Mouse (Mus musculus): ENCODE data around the gene Ankrd34a.

Ankrd34a gene

DNA sequence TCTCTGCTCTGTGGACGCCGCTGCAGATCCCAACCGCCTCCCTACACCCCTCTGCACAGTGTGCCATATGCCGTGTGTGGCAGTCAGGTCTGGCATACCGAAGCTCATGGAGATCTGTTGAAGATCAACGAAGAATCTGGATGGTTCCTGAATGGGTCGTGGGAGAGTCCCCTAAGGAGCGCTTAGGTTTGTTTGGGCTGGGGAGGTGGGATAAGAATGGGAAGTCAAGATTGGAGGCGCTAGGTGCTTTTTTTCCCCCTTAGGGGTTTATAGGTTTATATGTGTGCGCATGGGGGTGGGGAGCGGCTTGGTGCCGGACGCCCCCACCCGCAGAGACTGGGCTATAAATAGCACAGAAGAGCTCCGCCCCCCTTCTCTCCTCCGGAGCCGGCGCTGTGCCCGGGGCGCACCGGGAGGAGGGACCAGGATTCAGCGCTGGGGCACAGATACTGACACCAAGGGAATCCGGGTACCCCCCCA is at the start of gene Ankrd34a:
Gene Ankrd34a (plus strand): TSS at position 409 of the 480 bp plus-strand sequence.
- DNase-seq (ENCODE audit: extremely low spot score), result no peak

GRCm38 (mm10) chr3:96546880-96547279 is 49.6 kb upstream of the Ankrd34a start:
- DNase-seq (ENCODE audit: extremely low spot score), result no peak

GRCm38 (mm10) chr3:96547389-96547960 is 49.0 kb upstream of the Ankrd34a start:
- peak; percentile 72 for DNase-seq (ENCODE audit: extremely low spot score)

- no peak for DNase-seq (ENCODE audit: extremely low spot score)
Observed at GRCm38 (mm10) chr3:96548824-96549223, 47.6 kb upstream of the Ankrd34a start.

- DNase-seq (ENCODE audit: extremely low spot score), result no peak
Observed at GRCm38 (mm10) chr3:96549346-96549745, 47.1 kb upstream of the Ankrd34a start.

DNA sequence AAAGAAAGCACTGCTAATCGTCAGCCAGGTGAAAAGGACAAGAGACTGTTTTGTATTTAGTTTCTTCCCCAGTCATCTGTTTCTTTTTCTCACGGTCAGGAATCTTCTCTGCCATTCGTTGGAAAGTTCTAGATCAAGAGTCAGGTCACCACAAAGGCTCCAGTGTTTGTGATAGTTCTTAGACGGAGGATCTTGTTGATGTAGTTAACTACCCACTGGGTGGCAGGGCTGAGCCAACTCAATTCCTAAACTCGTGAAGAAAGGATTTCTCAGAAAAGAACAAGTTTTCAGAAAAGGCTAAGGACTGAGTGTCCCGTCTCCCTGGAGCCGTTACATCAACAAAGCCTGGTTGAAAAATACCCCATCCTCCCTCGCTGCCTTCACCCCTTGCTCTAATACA is 45.2 kb upstream of the Ankrd34a start:
- DNase-seq (ENCODE audit: extremely low spot score), result no peak

DNA sequence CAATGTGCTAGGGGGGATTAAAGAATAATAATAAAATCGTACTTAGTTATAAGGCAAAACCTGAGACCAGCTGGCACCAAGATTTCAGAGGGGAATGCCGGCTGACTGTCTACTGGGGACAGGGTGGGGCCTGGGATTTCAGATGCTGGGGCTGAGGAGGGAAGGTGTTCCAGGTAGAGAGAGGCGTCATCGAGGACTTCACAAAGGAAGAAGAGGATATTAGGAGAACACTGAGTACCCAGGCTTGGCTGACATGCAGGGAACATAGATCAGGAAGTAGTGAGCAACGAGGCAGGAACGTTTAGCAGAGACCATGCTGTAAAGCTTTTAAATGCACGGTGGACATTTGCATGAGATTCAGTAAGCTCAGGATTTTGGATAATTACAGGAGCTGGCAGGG is 44.5 kb upstream of the Ankrd34a start:
- DNase-seq (ENCODE audit: extremely low spot score), result no peak

- no peak for DNase-seq (ENCODE audit: extremely low spot score)
Observed at GRCm38 (mm10) chr3:96553601-96554000, 42.8 kb upstream of the Ankrd34a start.

DNA sequence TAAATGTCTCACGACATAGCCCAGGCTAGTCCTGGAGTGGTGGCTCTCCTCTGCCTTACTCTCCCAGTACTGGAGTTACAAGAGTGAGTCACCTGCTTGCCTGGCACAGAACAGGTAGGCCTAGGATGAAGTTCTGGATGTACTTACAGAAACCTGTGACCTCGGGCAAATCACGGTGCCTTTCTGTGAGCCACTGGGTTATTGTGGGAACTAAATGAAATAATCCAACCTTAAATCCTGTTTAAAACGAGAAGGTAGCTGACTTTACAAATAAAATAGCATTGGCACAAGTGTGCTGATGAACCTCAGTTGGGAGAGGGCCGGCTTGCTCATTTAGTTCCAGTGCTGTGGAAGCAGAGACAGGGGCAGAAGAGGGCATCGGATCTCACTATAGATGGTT is 42.2 kb upstream of the Ankrd34a start:
- no peak for DNase-seq (ENCODE audit: extremely low spot score)

DNA sequence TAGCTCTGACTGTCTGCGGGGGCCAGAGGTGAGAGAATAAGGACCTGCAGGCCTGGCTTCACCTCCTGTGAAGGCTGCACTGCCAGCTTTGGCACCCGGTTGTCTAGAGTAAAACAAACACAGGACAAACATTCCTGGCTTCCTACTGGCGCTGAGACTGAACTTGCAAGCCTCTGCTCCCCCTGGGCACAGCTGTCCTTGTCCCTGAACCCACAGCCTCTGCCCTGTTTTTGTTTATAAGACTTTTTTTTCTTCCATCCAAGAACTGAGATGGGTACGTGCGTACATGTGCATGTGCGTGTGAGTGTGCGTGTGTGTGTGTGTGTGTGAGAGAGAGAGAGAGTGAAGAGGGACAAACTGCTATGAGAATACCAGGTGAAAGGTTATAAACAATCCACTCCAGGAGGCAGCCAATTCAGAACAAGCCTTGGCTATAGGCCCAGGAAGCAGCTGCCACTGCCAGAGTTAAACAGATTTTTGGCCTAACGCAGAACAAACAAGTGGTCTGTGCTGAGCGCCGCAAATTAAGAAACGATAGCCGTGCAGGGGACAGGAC is 41.3 kb upstream of the Ankrd34a start:
- no peak for DNase-seq (ENCODE audit: extremely low spot score)

DNA sequence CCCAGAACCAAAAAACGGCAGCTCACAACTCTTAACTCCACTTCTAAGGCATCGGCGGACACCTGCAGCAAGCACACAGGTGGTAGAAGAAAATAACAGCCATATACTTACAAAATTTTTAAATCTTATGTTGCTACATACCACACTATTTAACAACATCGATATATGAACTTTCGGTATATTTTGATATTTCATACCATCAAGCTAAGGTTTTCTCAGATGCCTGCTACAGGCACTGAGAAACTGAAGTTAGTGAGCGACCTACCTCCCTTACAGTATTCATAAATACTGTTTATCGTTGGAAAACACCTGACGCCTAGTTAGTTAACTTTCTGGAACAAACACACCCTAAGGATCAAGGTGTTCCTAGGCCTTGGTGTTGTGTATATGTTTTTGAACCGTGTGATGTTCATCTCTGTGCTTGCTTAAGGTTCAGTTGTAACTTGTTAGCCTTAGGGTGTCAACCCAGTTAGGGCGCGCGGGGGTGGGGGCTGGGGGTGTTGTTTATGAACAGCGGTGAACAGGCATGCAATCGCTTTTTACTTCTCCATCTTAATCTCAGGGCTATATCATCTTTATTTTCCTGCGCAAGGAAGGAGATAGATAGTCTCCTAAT is 40.3 kb upstream of the Ankrd34a start:
- DNase-seq (ENCODE audit: extremely low spot score), result no peak

- DNase-seq (ENCODE audit: extremely low spot score), result no peak
Observed at GRCm38 (mm10) chr3:96556651-96557635, 39.5 kb upstream of the Ankrd34a start.

DNA sequence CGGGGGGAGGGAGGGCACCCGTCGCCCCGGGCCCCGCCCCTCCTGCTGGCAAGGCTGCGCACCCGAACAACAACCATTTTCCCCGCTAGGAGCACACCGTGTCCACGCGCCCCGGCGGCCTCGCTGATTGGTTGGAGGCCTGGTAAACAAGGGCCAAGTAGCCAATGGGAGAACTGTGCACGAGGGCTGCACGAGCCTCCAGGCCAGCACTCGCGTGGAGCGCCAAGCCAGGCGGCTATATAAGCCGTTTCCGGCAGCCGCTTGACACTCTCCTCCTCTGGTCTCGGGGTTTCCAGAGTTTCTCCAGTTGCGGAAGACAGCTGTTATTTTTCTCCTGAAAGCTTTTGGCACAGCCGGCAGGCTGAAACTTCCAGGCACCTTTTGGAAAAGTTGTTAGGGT is 38.7 kb upstream of the Ankrd34a start, which contains the start of gene Txnip:
Gene Txnip (plus strand): TSS at position 264 of the 400 bp plus-strand sequence.
- DNase-seq (ENCODE audit: extremely low spot score), result peak; percentile 99

GRCm38 (mm10) chr3:96558159-96558558 is 38.3 kb upstream of the Ankrd34a start:
- peak; percentile 41 for DNase-seq (ENCODE audit: extremely low spot score)

DNA sequence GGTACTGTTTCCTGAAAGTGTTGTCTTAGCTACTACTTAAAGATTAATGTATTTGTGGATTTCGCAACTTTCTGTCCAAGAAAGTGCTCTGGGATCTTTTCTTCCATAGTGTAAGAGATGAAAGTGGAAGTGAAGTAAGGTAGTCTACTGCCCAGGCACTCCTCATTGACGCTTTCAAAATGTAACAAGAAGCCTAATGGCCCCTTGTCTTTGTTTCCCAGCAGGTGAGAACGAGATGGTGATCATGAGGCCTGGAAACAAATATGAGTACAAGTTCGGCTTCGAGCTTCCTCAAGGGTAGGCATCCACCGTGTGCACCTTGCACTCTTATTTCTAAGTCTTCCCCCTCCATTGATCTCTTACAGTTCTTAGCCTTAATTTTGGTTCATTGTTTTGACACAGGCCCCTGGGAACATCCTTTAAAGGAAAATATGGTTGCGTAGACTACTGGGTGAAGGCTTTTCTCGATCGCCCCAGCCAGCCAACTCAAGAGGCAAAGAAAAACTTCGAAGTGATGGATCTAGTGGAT is 37.7 kb upstream of the Ankrd34a start:
- DNase-seq (ENCODE audit: extremely low spot score), result no peak

- DNase-seq (ENCODE audit: extremely low spot score), result no peak
Observed at GRCm38 (mm10) chr3:96559398-96559910, 37.0 kb upstream of the Ankrd34a start.

DNA sequence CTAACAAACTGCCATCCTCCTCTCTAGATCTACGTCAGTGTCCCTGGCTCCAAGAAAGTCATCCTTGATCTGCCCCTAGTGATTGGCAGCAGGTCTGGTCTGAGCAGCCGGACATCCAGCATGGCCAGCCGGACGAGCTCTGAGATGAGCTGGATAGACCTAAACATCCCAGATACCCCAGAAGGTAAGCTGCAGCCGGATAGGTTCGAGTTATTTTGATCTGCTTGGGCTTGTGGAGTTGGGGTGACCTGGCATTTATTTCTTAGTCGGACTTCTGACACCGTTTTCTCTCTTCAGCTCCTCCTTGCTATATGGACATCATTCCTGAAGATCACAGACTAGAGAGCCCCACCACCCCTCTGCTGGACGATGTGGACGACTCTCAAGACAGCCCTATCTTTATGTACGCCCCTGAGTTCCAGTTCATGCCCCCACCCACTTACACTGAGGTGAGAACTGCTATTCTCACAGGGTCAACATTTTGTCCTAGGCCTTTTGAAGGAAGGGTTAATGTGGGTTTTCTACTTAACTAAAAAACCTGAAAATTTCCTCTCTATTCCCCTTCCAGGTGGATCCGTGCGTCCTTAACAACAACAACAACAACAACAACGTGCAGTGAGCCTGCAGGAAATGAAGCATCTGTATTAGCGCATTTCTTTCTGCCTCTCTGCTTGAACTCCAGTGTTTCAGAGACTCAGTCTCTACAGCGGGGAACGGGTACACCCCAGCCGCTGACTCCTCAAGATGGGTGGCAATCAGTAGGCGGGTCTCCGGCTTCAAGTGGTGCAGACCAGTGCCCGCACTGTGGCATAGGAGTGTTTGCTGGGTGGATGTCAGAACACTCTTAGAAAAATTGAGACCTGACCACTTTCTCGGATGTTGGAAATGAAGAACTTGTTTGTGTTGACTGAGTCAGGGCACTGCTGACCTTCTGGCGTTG is 36.3 kb upstream of the Ankrd34a start:
- no peak for DNase-seq (ENCODE audit: extremely low spot score)

- no peak for DNase-seq (ENCODE audit: extremely low spot score)
Observed at GRCm38 (mm10) chr3:96560881-96561668, 35.4 kb upstream of the Ankrd34a start.

DNA sequence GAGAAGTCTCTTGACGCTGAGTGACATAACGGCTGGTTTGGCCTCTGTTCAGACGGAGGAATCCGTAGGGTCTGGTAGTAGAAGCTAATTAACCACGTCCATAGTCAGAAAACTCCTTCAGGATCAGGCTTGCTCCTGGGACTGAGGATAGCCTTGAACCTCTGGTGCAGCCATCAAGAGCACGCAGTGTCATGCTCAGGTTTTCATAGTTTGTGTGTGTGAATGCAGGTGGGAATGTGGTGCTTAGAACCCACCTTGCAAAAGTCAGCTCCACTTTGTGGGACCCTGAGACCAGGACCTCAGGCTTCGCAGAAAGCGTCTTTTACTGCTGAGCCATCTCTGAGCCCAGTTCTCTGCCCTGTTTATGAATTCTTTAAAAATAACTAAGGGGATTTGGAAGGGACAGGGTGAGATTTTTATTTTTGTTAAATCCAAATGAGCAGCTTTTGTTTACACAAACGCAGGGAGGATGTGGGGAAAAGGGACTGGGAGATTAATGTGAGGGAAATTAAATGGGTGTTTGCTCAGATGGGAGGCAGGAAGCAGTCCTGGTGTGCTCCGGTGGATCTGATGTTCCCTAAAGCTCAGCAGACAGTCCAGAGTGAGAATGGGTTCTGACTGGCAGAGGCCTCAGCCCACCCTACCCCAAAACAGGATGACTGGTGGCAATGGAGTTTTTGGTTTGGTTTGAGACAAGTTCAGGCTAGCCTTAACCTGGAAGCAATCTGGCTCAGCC is 34.3 kb upstream of the Ankrd34a start:
- no peak for DNase-seq (ENCODE audit: extremely low spot score)

All from embryo, embryonic 9.5 days (tissue).